Mouse (Mus musculus) limb, embryonic 14.5 days (tissue): ENCODE measurements at regions not wholly inside any gene's neighbourhood (a gene's known extent, or its start where the extent isn't known, plus 50 kb on each side); places are given as distances from the start of the nearest gene placed in this dataset.

Source experiments
- ATAC-seq: fragments of 200-750 bp; cut with Nextera tagmentation; 2 replicates; pipeline ENCODE4 v1.8.0; 2017; ENCODE audit warnings: low read depth, moderate number of reproducible peaks, moderate TSS enrichment; ENCODE audit not compliant: low FRiP score
- DNase-seq: peaks from one replicate; pipeline ENCODE4 v3.0.0-alpha.2; 2015; ENCODE audit warnings: low spot score
- H3K27ac ChIP-seq: fragments of 300-500 bp; sonication (generic); replicated peaks from 2 replicates; pipeline ENCODE4 v1.5.1; 2014; ENCODE audit warnings: low read depth, mild to moderate bottlenecking, low read length, moderate library complexity, mixed read lengths
- H3K27me3 ChIP-seq: fragments of 300-500 bp; sonication (generic); 2 replicates; pipeline ENCODE4 v1.6.1; 2014; ENCODE audit warnings: low read length, mixed read lengths; ENCODE audit not compliant: control insufficient read depth, insufficient read depth
- H3K36me3 ChIP-seq: fragments of 300-500 bp; sonication (generic); 2 replicates; pipeline ENCODE4 v1.6.1; 2014; ENCODE audit warnings: mild to moderate bottlenecking, low read length, moderate library complexity, mixed read lengths; ENCODE audit not compliant: control insufficient read depth, insufficient read depth
- H3K4me1 ChIP-seq: fragments of 300-500 bp; sonication (generic); 2 replicates; pipeline ENCODE4 v1.6.1; 2014; ENCODE audit warnings: antibody characterized with exemption, low read length, mixed read lengths; ENCODE audit not compliant: control insufficient read depth, insufficient read depth
- H3K4me2 ChIP-seq: fragments of 300-500 bp; sonication (generic); replicated peaks from 2 replicates; pipeline ENCODE4 v1.6.1; 2014; ENCODE audit warnings: low read depth, mild to moderate bottlenecking, low read length, moderate library complexity; ENCODE audit not compliant: severe bottlenecking
- H3K4me3 ChIP-seq: fragments of 300-500 bp; sonication (generic); replicated peaks from 2 replicates; pipeline ENCODE4 v1.5.1; 2014; ENCODE audit warnings: low read length
- H3K9ac ChIP-seq: fragments of 300-500 bp; sonication (generic); 2 replicates; pipeline ENCODE4 v1.6.1; 2014; ENCODE audit warnings: mild to moderate bottlenecking, low read depth, low read length, moderate library complexity; ENCODE audit not compliant: severe bottlenecking
- H3K9me3 ChIP-seq: fragments of 300-500 bp; sonication (generic); 2 replicates; pipeline ENCODE4 v1.6.1; 2016; ENCODE audit warnings: low read length; ENCODE audit not compliant: control insufficient read depth
- POLR2A ChIP-seq: fragments of 200-500 bp; IDR thresholded peaks from 2 replicates; pipeline ENCODE4 v1.8.0; 2012; ENCODE audit warnings: inconsistent platforms, mild to moderate bottlenecking, moderate library complexity, borderline replicate concordance; ENCODE audit not compliant: insufficient read depth, insufficient read length; ENCODE audit errors: extremely low read depth
- WGBS: fragments of 180-500 bp; shearing (Covaris S2); extraction: QIAGEN DNeasy Blood & Tissue Kit; methylation state at CpG from one replicate; pipeline ENCODE4 v1.1.7; 2014; 5-methylcytosine and 5-hydroxymethylcytosine counted together

DNA sequence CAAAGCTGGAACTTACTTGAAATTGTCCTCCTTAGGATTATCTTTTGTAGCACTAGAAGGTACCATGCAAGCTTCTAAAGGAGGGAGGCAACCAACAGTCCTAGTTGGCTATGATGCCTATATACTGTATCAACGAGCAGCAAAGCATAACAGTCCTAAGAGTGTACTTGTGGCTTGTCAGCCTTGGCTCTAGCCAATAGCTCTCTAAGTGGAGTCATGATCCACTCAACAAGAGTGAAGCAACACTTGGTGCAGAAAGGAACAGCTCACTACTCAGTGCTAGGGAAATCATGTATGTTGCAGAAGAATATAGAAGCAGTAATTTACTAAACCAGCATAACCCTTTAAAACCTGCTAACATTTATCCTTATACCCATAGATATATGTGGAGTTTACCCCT is 82.4 kb upstream of the Alcam start:
- Histone ChIP-seq H3K9me3 (no peaks in the 10 kb centered on the region), H3K9ac (no peak overlapping the region), H3K4me1 (no peaks in the 10 kb centered on the region), H3K36me3 (no peaks in the 10 kb centered on the region), H3K27ac (no peak overlapping the region), H3K27me3 (no peaks in the 10 kb centered on the region), H3K4me3 (no peak overlapping the region), H3K4me2 (no peak overlapping the region)
- ATAC-seq (no peak), DNase-seq (no peak)
- 86% methylated on average over 1 of the region's 1 CpGs for WGBS
- TF ChIP-seq POLR2A = no peak

DNA sequence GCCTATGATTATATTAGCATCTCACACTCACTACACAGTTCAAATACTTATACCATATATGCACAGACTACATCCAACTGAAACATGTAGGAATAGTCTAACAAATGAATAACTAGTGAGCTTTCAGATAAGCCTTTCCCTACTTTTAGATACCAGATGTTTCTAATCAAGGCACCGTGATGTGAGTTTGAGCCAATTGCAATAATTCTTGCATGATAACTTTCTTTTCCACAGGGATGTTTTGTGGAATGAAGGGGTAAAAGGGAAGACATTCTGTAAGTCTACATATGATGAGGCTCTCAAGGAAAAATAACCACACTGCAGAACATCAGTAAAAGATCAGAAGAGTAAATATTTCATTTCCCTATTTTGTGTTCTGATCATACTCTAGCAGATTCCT is 80.7 kb upstream of the Alcam start:
- WGBS = 38% methylated on average over 1 of the region's 1 CpGs
- ATAC-seq (no peak), DNase-seq (peak; percentile 53)
- Histone ChIP-seq H3K9me3 (no peaks in the 10 kb centered on the region), H3K36me3 (no peaks in the 10 kb centered on the region), H3K4me1 (no peaks in the 10 kb centered on the region), H3K9ac (no peak overlapping the region), H3K27ac (no peak overlapping the region), H3K4me2 (no peak overlapping the region), H3K27me3 (no peaks in the 10 kb centered on the region), H3K4me3 (no peak overlapping the region)
- TF ChIP-seq POLR2A = no peak

DNA sequence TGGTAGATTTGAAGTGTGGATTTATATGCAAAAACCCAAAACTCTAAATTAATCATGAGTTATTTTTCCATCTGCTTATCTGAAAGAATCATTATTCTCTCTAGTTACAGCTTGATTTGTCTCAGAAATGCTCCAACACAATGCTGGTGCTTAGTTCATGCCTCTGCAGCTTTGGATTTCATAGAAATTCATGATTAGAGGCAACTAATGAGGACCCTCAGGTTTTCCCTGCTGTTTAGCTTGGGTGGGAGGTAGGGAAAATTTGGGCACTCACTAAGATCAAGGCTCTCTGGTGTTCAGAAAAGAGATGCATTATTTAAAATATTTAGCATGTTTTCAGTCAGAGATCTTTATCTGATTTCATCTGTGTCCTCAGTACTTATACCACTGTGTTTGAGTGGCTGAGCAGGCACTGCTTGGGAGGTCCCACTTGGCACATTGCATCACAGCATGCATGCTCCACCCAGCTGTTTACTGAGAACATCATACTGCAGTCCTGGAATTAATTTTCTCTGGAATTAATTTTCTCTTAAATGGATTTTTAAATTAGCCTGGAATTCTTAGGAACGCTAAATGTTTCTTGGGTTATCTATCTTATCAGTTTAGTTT is 78.7 kb upstream of the Alcam start:
- no peak overlapping the region for H3K27ac ChIP-seq
- WGBS = 50% methylated on average over 1 of the region's 1 CpGs
- no peaks in the 10 kb centered on the region for H3K4me1 ChIP-seq
- no peaks in the 10 kb centered on the region for H3K36me3 ChIP-seq
- ATAC-seq (no peak), DNase-seq (no peak)
- H3K4me3 ChIP-seq = no peak overlapping the region
- no peak overlapping the region for H3K4me2 ChIP-seq
- no peaks in the 10 kb centered on the region for H3K27me3 ChIP-seq
- H3K9me3 ChIP-seq = no peaks in the 10 kb centered on the region
- no peak for TF ChIP-seq POLR2A
- H3K9ac ChIP-seq = no peak overlapping the region

DNA sequence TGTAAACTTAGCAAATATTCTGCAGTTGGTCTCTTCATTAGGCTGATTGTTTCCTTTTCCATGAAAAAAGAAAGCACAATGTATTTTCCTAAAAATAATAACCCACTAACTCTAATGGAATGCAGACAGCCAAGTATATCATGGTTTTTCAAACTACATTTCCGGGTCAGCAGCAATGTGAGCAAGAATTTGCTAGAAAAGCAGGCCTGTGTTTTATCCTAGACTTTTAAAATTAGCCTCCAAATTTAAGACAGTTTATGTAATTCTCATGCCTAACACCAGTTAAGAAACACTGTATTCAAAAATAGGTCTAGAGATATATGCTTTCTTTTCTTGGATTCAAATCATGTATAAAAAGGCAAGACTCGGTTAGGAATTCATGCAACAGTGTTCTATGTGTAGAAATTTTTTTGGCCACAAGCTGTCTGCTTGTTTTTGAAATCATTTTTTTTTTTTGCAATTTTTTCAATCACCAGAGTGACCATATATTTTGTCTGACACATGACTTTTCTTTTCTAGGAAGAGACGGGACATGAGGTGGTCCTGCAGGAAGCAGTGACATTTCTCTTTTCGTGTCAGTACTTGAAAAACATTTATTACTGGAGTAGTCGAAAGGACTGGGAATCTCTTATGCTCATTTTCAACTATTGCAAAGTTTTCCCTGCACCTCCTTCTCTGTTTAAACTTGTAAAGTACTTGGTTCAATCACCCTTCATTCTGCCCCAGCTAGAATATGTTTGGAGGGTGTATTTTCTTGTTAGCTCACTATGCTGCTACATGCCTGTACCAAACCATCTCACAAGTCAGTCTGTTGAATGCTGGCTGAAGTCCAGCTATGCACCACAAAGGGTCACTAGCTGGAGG is 59.9 kb upstream of the Alcam start:
- Histone ChIP-seq H3K4me3 (no peak overlapping the region), H3K27me3 (no peaks in the 10 kb centered on the region), H3K4me2 (no peak overlapping the region), H3K27ac (no peak overlapping the region), H3K9me3 (no peaks in the 10 kb centered on the region), H3K36me3 (no peaks in the 10 kb centered on the region), H3K9ac (no peak overlapping the region), H3K4me1 (no peaks in the 10 kb centered on the region)
- no peak for ATAC-seq
- no peak for TF ChIP-seq POLR2A
- WGBS = 74% methylated on average over 5 of the region's 5 CpGs
- DNase-seq = no peak

DNA sequence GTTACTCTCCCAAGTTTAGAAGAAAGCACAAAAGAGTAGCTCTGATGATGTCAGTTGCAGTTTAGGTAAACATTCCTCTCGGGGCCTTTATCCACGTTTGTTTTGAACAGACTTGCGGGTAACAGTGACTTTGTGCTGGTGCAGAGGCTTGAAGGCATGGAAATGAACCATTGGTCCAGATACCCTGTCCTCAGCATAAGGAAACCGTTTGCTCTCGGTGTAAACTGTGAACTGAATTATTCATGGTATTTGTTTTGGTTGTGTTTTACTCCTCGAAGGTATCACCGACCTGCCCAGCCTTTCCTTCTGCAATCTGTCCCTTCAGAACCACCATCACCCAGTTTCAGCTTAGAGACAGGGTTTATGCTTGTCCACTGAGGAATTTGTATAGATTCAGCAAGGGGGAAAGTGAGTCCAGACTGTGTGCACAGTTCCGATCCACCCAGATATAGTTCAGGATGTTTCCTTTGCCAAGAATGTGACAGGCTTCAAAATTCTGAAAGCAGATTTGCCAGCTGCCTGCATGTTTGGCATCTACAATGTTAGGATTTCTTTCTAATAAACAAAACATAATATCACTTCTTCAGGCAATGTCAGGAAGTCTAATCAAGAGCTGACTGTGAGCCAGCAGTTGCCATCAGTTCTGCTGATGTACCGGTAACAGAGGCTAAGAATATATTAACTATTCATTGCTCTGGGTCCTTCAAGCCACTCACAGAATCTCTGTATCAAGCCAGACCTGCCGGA is 54.9 kb upstream of the Alcam start:
- Histone ChIP-seq H3K4me3 (no peak overlapping the region), H3K4me1 (no peaks in the 10 kb centered on the region), H3K4me2 (no peak overlapping the region), H3K36me3 (no peaks in the 10 kb centered on the region), H3K27me3 (no peaks in the 10 kb centered on the region), H3K9ac (no peak overlapping the region), H3K27ac (no peak overlapping the region), H3K9me3 (no peaks in the 10 kb centered on the region)
- WGBS = 72% methylated on average over 10 of the region's 10 CpGs
- ATAC-seq = no peak
- no peak for DNase-seq
- no peak for TF ChIP-seq POLR2A
